Mouse (Mus musculus) intestine, postnatal 0 days (tissue): ENCODE data around the gene Calr3. TPM values are rescaled to one million over a fixed set of nuclear protein-coding genes. Genes with fewer than 3 reads are reported as not detected.
A peak's percentile ranks its signal among the peaks of the same experiment; 100 is the strongest.

Source experiments
- ATAC-seq: fragments of 200-750 bp; cut with Nextera tagmentation; 2 replicates; pipeline ENCODE4 v1.8.0; 2017; ENCODE audit warnings: mild to moderate bottlenecking, moderate TSS enrichment, moderate library complexity
- H3K27ac ChIP-seq: fragments of 300-500 bp; sonication (generic); 2 replicates; pipeline ENCODE4 v1.5.1; 2014; ENCODE audit warnings: mild to moderate bottlenecking, low read depth, low read length, moderate library complexity
- H3K27me3 ChIP-seq: fragments of 300-500 bp; sonication (generic); replicated peaks from 2 replicates; pipeline ENCODE4 v1.6.1; 2014; ENCODE audit warnings: low read length, mixed read lengths; ENCODE audit not compliant: control insufficient read depth, insufficient read depth
- H3K36me3 ChIP-seq: fragments of 300-500 bp; sonication (generic); 2 replicates; pipeline ENCODE4 v1.6.1; 2014; ENCODE audit warnings: mild to moderate bottlenecking, moderate library complexity; ENCODE audit not compliant: control insufficient read depth, insufficient read depth
- H3K4me1 ChIP-seq: fragments of 300-500 bp; sonication (generic); replicated peaks from 2 replicates; pipeline ENCODE4 v1.6.1; 2014; ENCODE audit warnings: antibody characterized with exemption, low read length, mixed read lengths; ENCODE audit not compliant: control insufficient read depth, insufficient read depth
- H3K4me2 ChIP-seq: fragments of 300-500 bp; sonication (generic); replicated peaks from 2 replicates; pipeline ENCODE4 v1.6.1; 2014; ENCODE audit warnings: low read depth, mild to moderate bottlenecking, moderate library complexity
- H3K4me3 ChIP-seq: fragments of 300-500 bp; sonication (generic); 2 replicates; pipeline ENCODE4 v1.5.1; 2014; ENCODE audit warnings: low read depth, low read length
- H3K9ac ChIP-seq: fragments of 300-500 bp; sonication (generic); 2 replicates; pipeline ENCODE4 v1.6.1; 2014; ENCODE audit warnings: mild to moderate bottlenecking, low read depth, low read length
- H3K9me3 ChIP-seq: fragments of 300-500 bp; sonication (generic); 2 replicates; pipeline ENCODE4 v1.6.1; 2016; ENCODE audit warnings: mixed run types; ENCODE audit not compliant: control insufficient read depth
- CTCF ChIP-seq: sonication (generic); IDR thresholded peaks from 2 replicates; pipeline ENCODE4 v1.5.1; 2016; ENCODE audit warnings: low read depth, mild to moderate bottlenecking, control low read depth, antibody characterized with exemption, moderate library complexity
- WGBS: fragments of 180-500 bp; shearing (Covaris S2); extraction: QIAGEN DNeasy Blood & Tissue Kit; methylation state at CpG from one replicate; pipeline ENCODE4 v1.1.7; 2014; 5-methylcytosine and 5-hydroxymethylcytosine counted together
- polyA plus RNA-seq: library from polyadenylated mRNA; unstranded; fragments of >200 nt; fragmentation: Nextera tagmentation; extraction: Ambion mirVana; gene quantifications from 2 replicates; pipeline ENCODE4 v1.2.1, GENCODE M21; 2015

Gene Calr3
- polyA plus RNA-seq, 1 experiment from 2014 or later, result 0.55 TPM

DNA sequence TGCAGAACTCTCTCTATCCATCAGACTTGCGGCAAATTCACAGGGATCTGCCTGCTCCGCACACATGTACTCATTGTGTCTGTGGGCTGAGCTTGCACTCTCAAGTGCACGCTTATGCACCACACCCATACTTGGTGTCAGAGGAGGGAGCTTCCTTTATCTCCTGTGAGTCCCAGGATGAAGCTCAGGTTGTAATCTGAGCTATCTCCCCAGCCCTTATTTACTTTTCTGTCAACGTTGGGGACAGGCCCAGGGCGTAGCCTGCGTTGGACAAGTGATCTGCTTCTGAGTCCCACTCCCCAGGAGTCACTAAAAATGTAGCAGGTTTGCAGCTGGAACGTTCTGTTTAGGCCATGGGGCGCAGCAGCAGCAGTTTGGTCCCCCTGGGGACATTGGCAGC is 7.8 kb upstream of the Calr3 start:
- Histone ChIP-seq H3K4me1 (no peaks in the 10 kb centered on the region), H3K4me3 (no peak overlapping the region), H3K36me3 (peaks cover 59% of the 10 kb centered on the region), H3K9me3 (no peaks in the 10 kb centered on the region), H3K27me3 (no peaks in the 10 kb centered on the region), H3K9ac (no peak overlapping the region), H3K4me2 (no peak overlapping the region), H3K27ac (no peak overlapping the region)
- no peak for ATAC-seq
- TF ChIP-seq CTCF, result no peak
- WGBS, result 58% methylated on average over 8 of the region's 8 CpGs

DNA sequence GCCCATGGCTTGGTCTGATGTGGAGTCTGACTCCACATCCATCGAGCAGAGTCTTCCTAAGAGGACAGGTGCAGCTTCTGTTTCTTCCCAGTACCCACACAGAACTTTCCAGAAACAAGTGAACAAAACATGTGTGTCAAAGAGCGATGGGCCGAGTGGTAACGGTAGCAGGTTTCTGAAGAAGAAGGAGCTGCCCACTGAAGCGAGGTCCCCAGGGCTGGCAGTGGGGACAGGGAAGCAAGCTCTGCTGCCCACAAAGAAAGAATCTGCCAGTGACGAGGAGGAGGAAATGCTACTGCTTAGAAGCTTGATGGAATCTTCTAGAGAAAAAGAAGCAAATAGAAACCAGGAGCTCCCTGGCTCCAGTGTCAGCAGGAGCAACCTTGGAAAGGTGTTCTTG is 1.4 kb upstream of the Calr3 start:
- H3K36me3 ChIP-seq, result peaks cover 20% of the 10 kb centered on the region
- H3K9me3 ChIP-seq, result no peaks in the 10 kb centered on the region
- H3K27ac ChIP-seq, result no peak overlapping the region
- no peak overlapping the region for H3K4me2 ChIP-seq
- no peak for ATAC-seq
- no peaks in the 10 kb centered on the region for H3K27me3 ChIP-seq
- H3K9ac ChIP-seq, result no peak overlapping the region
- H3K4me3 ChIP-seq, result no peak overlapping the region
- H3K4me1 ChIP-seq, result peaks cover 3% of the 10 kb centered on the region; the same call in 1 of the 2 replicates
- WGBS, result 93% methylated on average over 6 of the region's 6 CpGs
- TF ChIP-seq CTCF, result no peak

DNA sequence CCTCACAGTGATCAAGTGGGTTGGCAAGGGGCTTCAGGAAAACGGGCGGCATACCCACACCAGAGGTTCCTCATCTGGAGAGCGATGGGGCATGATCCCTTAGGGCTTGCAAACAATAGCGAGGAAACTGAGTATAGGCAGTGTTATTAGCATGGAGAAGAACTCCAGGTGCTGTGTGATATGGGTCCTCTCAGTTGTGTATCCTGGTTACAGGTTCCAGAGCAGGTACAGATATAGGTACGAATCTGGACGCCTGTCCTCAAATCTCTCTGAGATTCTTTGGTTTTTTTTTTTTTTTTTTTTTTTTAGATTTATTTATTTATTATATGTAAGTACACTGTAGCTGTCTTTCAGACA is 302 bp upstream of the Calr3 start:
- Histone ChIP-seq H3K27me3 (no peaks in the 10 kb centered on the region), H3K9ac (peak overlapping the region; percentile 45; the same call in 1 of the 2 replicates), H3K27ac (no peak overlapping the region), H3K36me3 (peaks cover 10% of the 10 kb centered on the region; the same call in 1 of the 2 replicates), H3K4me1 (peaks cover 3% of the 10 kb centered on the region; the same call in 1 of the 2 replicates), H3K9me3 (no peaks in the 10 kb centered on the region), H3K4me3 (peak overlapping the region; percentile 26), H3K4me2 (peak overlapping the region; percentile 75)
- TF ChIP-seq CTCF, result no peak
- WGBS, result 29% methylated on average over 6 of the region's 6 CpGs
- peak; percentile 55 for ATAC-seq

DNA sequence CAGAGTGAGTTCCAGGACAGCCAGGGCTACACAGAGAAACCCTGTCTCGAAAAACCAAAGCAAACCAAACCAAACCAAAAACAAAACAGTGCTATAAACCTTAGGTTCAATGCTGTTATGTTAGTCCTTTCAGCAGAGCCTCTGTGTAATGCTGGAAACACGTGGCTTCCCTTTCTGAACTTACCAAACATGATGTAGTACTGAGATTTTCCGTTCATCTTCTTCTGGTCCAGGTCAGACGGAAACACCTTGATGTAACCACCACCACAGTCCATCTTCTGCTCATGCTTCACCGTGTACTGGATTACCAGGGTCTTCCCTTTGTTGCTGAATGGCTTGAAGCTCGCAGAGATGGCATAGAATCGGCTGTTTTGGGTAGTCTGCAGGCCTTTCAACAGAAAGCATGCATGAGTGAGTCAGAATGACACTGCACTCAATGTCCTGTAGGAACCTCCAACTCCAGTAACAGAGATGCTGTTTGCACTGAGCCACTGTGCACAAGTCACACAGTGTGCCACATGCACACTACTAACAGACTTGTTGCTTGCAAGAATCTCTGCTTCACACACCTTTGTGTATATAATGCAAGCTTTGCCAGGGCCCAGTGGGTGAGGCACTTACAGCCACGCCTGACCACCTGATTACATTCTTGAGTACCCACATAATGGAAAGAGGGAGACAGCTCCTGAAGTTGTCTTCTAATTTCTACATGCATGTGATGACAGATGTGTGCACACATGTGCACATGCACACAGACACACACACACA is 5.2 kb downstream of the Calr3 start:
- peaks cover 3% of the 10 kb centered on the region; the same call in 1 of the 2 replicates for H3K4me1 ChIP-seq
- WGBS, result 68% methylated on average over 8 of the region's 8 CpGs
- no peaks in the 10 kb centered on the region for H3K36me3 ChIP-seq
- H3K27ac ChIP-seq, result no peak overlapping the region
- no peak for ATAC-seq
- H3K4me2 ChIP-seq, result no peak overlapping the region
- TF ChIP-seq CTCF, result no peak
- H3K9ac ChIP-seq, result no peak overlapping the region
- H3K4me3 ChIP-seq, result no peak overlapping the region
- no peaks in the 10 kb centered on the region for H3K9me3 ChIP-seq
- H3K27me3 ChIP-seq, result no peaks in the 10 kb centered on the region

DNA sequence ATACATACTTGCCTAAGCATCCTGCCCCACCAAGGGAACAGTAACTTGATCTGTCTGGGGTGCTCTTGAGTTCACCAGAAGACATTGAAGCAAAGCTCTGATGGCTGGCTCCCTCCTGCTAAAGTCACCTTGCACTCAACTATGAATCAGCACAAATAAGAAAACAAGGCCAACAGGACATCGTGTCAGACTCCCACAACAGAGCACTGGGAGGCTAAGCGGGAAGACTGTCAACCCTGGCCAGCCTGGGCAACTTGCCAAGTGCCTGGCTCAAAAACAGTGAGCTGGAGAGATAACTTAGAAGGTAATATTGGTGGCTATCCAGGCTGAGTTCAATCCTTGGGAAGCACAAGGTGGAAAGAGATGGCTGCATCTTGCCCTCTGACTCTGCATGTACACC is 8.7 kb downstream of the Calr3 start:
- H3K4me1 ChIP-seq, result no peaks in the 10 kb centered on the region
- H3K9ac ChIP-seq, result no peak overlapping the region
- no peaks in the 10 kb centered on the region for H3K27me3 ChIP-seq
- ATAC-seq, result no peak
- WGBS, result 11% methylated on average over 2 of the region's 2 CpGs
- no peaks in the 10 kb centered on the region for H3K9me3 ChIP-seq
- no peaks in the 10 kb centered on the region for H3K36me3 ChIP-seq
- no peak overlapping the region for H3K4me3 ChIP-seq
- TF ChIP-seq CTCF, result no peak
- no peak overlapping the region for H3K27ac ChIP-seq
- no peak overlapping the region for H3K4me2 ChIP-seq

DNA sequence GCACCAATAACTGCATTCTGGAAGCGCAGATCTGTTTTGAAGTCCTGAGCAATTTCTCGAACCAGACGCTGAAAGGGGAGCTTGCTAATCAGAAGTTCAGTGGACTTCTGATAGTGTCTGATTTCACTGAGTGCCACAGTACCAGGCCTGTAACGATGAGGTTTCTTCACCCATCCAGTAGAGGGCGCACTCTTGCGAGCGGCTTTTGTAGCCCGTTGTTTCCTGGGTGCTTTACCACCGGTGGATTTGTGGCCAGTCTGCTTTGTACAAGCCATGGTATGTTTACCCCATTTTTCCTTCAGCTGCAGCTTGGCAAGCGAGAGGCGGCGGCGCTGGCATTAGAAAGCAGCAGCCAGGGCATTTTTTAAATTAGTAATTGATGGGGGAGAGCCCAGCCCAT is 14.0 kb downstream of the Calr3 start:
- no peak for ATAC-seq
- WGBS, result 49% methylated on average over 13 of the region's 13 CpGs
- Histone ChIP-seq H3K27ac (no peak overlapping the region), H3K27me3 (no peaks in the 10 kb centered on the region), H3K4me1 (no peaks in the 10 kb centered on the region), H3K4me3 (no peak overlapping the region), H3K4me2 (no peak overlapping the region), H3K9me3 (no peaks in the 10 kb centered on the region), H3K36me3 (no peaks in the 10 kb centered on the region), H3K9ac (no peak overlapping the region)
- TF ChIP-seq CTCF, result peak; percentile 75
